Mouse (Mus musculus): ENCODE measurements at regions not wholly inside any gene's neighbourhood (a gene's known extent, or its start where the extent isn't known, plus 50 kb on each side); places are given as distances from the start of the nearest gene placed in this dataset.

DNA sequence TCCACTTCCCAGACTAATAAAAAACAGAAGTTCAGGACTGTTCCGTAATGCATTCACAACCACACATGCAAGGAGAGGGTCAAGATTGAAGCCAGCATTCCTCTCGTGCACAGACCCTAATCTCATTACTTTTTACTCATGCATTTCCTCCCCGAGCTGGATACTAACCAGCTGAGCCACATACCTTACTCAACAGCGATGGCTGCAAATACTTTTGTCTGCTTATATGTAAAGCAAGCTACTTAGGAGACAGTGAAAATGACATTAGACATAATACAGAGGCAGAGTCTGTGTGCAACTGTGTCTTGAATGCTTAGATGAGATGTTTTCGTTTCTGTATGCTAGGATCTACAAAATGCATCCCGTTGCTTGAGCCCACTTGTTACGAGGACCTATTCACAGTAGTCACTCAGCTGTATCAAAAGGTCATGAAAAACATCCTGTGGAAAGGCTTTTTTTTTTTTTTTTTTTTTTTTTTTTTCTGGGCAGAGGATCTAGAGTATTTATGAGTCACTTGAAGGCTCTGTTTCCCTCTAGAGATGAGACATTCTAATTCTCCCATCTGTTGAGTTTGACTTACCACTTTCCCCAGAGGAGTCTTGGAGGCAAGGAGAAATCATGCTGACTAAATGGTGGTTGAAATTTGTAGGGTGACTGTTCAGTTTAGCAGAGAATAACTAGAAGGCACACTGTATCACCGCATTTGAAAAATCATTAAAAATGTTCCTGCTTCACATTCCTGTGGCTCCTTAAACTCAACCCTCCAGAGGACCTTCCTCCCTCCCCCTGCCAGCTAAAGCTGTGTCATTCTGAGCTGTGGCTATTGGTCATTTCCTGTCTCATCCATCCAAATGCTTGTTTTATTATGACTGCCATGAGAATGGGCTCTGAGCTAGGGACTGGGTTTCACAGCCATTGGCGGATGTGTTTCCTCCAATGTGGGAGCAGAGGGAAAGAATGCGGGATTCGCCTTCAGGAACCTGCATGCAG is 1364.1 kb upstream of the A1bg start:
- Histone ChIP-seq H3K9me3 (ENCODE audit: control insufficient read depth, insufficient read depth, low read depth, low read length) (no peaks in the 10 kb centered on the region), H3K9ac (ENCODE audit: insufficient read depth, low read depth, low read length, poor library complexity, severe bottlenecking) (no peak overlapping the region), H3K4me3 (ENCODE audit: insufficient read depth in 1 of 2, low read depth in 1 of 2, low read length in 2 of 2, poor library complexity in 1 of 2, severe bottlenecking in 1 of 2) (no peak overlapping the region), H3K4me1 (ENCODE audit: control insufficient read depth in 2 of 2, insufficient read depth in 2 of 2, low read length in 2 of 2, poor library complexity in 1 of 2) (no peaks in the 10 kb centered on the region), H3K36me3 (ENCODE audit: control insufficient read depth, insufficient read depth, low read length, poor library complexity, severe bottlenecking) (no peaks in the 10 kb centered on the region), H3K27ac (ENCODE audit: insufficient read depth, low read depth, low read length, poor library complexity, severe bottlenecking) (no peak overlapping the region)
- TF ChIP-seq ZNF384 (IDR thresholded peaks at IDR 0.05; ENCODE audit: low read depth, low read length), result 0 out of 2 replicates have a peak, but pooled peaks have one; percentile 18
- no peak for TF ChIP-seq HCFC1 (IDR thresholded peaks at IDR 0.05; ENCODE audit: borderline replicate concordance, insufficient read depth, low read length)
- DNase-seq (ENCODE audit: low read depth, low spot score), result no peak
- in situ Hi-C loops (cut with MboI; ENCODE audit: low sequenced_read_pairs in 2 of 2, unreplicated experiment in 2 of 2), result no loop called here

DNA sequence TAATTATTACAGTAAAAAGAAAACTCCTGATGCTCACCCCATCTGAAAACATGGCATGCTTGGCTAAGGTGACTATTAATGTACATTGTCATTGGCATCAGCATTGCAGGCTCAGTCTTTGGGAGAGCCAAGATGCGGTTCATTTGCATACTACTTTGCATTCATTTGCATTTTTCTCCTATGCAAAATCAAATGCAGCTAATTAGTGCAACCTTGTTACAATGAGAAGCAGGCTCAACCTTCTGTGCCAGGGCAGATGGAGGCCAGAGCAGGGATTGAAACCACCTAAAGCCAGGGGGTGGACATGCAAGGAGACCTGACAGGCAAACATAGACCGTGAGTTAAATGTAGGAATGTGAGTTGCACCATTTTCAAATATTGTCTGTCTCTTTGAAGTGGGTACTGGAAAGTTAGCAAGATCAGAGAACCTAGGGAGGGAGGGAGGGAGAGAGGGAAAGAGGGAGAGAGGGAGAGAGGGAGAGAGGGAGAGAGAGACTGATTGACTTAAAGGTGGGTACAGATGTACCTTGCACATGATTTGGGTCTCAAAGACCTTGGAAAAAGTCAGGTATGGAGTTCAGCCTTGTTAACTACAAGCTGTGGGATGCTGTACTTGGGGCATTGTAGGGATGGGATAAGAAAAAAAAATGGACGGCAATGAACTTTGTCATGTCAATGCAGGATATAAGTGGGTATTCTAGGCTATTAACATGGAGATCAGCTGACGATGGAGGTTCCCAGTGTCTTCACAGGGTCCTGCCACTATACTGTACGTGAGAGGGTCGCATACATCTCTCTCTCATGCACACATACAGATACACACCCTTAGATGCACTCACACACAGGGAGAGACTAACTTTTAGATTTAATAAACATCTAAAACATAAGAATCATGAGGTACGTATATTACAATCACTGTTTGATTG is 1362.1 kb upstream of the A1bg start:
- no peak for DNase-seq (ENCODE audit: low read depth, low spot score)
- in situ Hi-C loops (cut with MboI; ENCODE audit: low sequenced_read_pairs in 2 of 2, unreplicated experiment in 2 of 2), result no loop called here
- Histone ChIP-seq H3K9me3 (ENCODE audit: control insufficient read depth, insufficient read depth, low read depth, low read length) (no peaks in the 10 kb centered on the region), H3K36me3 (ENCODE audit: control insufficient read depth, insufficient read depth, low read length, poor library complexity, severe bottlenecking) (no peaks in the 10 kb centered on the region), H3K27ac (ENCODE audit: insufficient read depth, low read depth, low read length, poor library complexity, severe bottlenecking) (no peak overlapping the region), H3K4me1 (ENCODE audit: control insufficient read depth in 2 of 2, insufficient read depth in 2 of 2, low read length in 2 of 2, poor library complexity in 1 of 2) (no peaks in the 10 kb centered on the region), H3K9ac (ENCODE audit: insufficient read depth, low read depth, low read length, poor library complexity, severe bottlenecking) (no peak overlapping the region), H3K4me3 (ENCODE audit: insufficient read depth in 1 of 2, low read depth in 1 of 2, low read length in 2 of 2, poor library complexity in 1 of 2, severe bottlenecking in 1 of 2) (no peak overlapping the region)
- no peak for TF ChIP-seq HCFC1 (IDR thresholded peaks at IDR 0.05; ENCODE audit: borderline replicate concordance, insufficient read depth, low read length)
- no peak for TF ChIP-seq ZC3H11A (IDR thresholded peaks at IDR 0.05; ENCODE audit: borderline replicate concordance, low read depth, low read length)
- TF ChIP-seq ZNF384 (IDR thresholded peaks at IDR 0.05; ENCODE audit: low read depth, low read length), result no peak
- no peak for TF ChIP-seq CHD2 (IDR thresholded peaks at IDR 0.05; ENCODE audit: low read depth, low read length)
- TF ChIP-seq MAFK (IDR thresholded peaks at IDR 0.05; ENCODE audit: insufficient read depth, low read depth, low read length), result no peak

DNA sequence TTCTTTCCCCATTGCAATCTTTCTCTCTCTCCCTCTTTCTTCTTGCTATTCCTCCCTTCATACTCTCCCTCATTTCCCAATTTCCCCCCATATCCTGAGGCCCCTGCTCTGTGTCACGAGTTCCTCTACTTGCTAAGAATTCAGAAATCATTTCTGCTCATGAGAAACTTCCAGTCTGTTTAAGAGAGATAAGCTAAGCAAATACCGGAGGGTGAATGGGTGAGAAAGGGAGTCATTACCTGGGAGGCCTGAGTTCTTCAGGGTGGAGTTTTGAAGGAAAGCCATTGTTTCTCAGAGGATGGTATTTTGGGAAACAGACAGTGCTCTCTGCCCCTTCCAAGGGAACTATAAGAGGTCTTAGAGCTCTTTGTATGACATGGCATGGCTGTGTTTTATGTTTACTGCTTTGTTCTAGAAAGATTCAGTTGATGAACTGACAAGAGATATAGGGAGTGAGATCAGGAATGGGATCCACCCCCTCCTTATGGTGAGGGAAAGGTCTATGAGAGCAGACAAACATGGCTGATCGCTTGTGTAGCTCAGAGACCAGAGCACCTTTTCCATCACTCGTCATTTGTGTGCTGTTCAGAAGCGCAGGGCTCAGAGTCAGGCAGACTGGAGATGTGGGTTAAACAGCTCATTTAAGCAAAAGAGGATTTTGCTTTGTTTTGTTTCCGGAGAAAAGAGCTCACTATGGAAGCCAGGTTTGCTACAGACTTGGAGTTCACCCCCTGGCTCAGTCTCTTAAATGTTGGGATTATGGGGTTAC is 1361.0 kb upstream of the A1bg start:
- in situ Hi-C loops (cut with MboI; ENCODE audit: low sequenced_read_pairs in 2 of 2, unreplicated experiment in 2 of 2), result no loop called here
- H3K36me3 ChIP-seq (ENCODE audit: control insufficient read depth, insufficient read depth, low read length, poor library complexity, severe bottlenecking), result no peaks in the 10 kb centered on the region
- no peak overlapping the region for H3K4me3 ChIP-seq (ENCODE audit: insufficient read depth in 1 of 2, low read depth in 1 of 2, low read length in 2 of 2, poor library complexity in 1 of 2, severe bottlenecking in 1 of 2)
- no peaks in the 10 kb centered on the region for H3K4me1 ChIP-seq (ENCODE audit: control insufficient read depth in 2 of 2, insufficient read depth in 2 of 2, low read length in 2 of 2, poor library complexity in 1 of 2)
- no peak for DNase-seq (ENCODE audit: low read depth, low spot score)
- H3K9me3 ChIP-seq (ENCODE audit: control insufficient read depth, insufficient read depth, low read depth, low read length), result no peaks in the 10 kb centered on the region
- H3K27ac ChIP-seq (ENCODE audit: insufficient read depth, low read depth, low read length, poor library complexity, severe bottlenecking), result no peak overlapping the region
- no peak for TF ChIP-seq CHD2 (IDR thresholded peaks at IDR 0.05; ENCODE audit: low read depth, low read length)
- TF ChIP-seq HCFC1 (IDR thresholded peaks at IDR 0.05; ENCODE audit: borderline replicate concordance, insufficient read depth, low read length), result no peak
- no peak for TF ChIP-seq ZNF384 (IDR thresholded peaks at IDR 0.05; ENCODE audit: low read depth, low read length)
- TF ChIP-seq MAFK (IDR thresholded peaks at IDR 0.05; ENCODE audit: insufficient read depth, low read depth, low read length), result no peak
- no peak for TF ChIP-seq ZC3H11A (IDR thresholded peaks at IDR 0.05; ENCODE audit: borderline replicate concordance, low read depth, low read length)
- no peak overlapping the region for H3K9ac ChIP-seq (ENCODE audit: insufficient read depth, low read depth, low read length, poor library complexity, severe bottlenecking)

DNA sequence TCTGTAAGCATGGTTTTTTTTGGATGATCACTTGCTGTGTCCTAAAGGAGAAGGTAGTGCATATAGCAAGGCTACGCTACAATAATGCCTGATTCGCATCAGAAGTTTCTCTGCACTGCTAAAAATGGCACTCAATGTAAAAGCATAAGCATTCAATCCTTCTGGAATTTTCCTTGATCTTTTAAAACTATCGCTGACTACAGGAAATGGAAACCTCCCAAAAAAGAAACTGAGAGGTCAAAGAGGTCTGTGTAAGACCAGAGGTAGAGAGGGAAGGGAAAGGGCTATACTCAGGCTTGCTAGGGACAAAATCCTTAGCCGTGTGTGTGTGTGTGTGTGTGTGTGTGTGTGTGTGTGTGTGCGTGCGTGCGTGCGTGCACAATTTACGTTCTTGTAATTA is 1359.8 kb upstream of the A1bg start:
- DNase-seq (ENCODE audit: low read depth, low spot score), result no peak
- no peak overlapping the region for H3K9ac ChIP-seq (ENCODE audit: insufficient read depth, low read depth, low read length, poor library complexity, severe bottlenecking)
- in situ Hi-C loops (cut with MboI; ENCODE audit: low sequenced_read_pairs in 2 of 2, unreplicated experiment in 2 of 2), result no loop called here

More for the DNA sequence above, 1359.8 kb upstream of the A1bg start:
- TF ChIP-seq ZC3H11A (IDR thresholded peaks at IDR 0.05; ENCODE audit: borderline replicate concordance, low read depth, low read length), result no peak
- TF ChIP-seq HCFC1 (IDR thresholded peaks at IDR 0.05; ENCODE audit: borderline replicate concordance, insufficient read depth, low read length), result no peak
- TF ChIP-seq CHD2 (IDR thresholded peaks at IDR 0.05; ENCODE audit: low read depth, low read length), result no peak
- TF ChIP-seq MAFK (IDR thresholded peaks at IDR 0.05; ENCODE audit: insufficient read depth, low read depth, low read length), result no peak
- no peak for TF ChIP-seq ZNF384 (IDR thresholded peaks at IDR 0.05; ENCODE audit: low read depth, low read length)
- Histone ChIP-seq H3K27ac (ENCODE audit: insufficient read depth, low read depth, low read length, poor library complexity, severe bottlenecking) (no peak overlapping the region), H3K4me1 (ENCODE audit: control insufficient read depth in 2 of 2, insufficient read depth in 2 of 2, low read length in 2 of 2, poor library complexity in 1 of 2) (no peaks in the 10 kb centered on the region), H3K9me3 (ENCODE audit: control insufficient read depth, insufficient read depth, low read depth, low read length) (no peaks in the 10 kb centered on the region), H3K4me3 (ENCODE audit: insufficient read depth in 1 of 2, low read depth in 1 of 2, low read length in 2 of 2, poor library complexity in 1 of 2, severe bottlenecking in 1 of 2) (no peak overlapping the region), H3K36me3 (ENCODE audit: control insufficient read depth, insufficient read depth, low read length, poor library complexity, severe bottlenecking) (no peaks in the 10 kb centered on the region)

All from ES-E14 (cell line).